Mouse (Mus musculus) forebrain, embryonic 13.5 days (tissue): ENCODE data around the gene Psmb11. TPM values are rescaled to one million over a fixed set of nuclear protein-coding genes. Genes with fewer than 3 reads are reported as not detected.
"Not testable (repeated sequence)": the region's sequence is repeated elsewhere in the genome, so short reads cannot be mapped to it uniquely, and the experiment has no call there.

Source experiments
- ATAC-seq: fragments of 200-750 bp; cut with Nextera tagmentation; 2 replicates; pipeline ENCODE4 v1.8.0; 2017
- H3K27ac ChIP-seq: fragments of 300-500 bp; sonication (generic); 2 replicates; pipeline ENCODE4 v1.5.1; 2015; ENCODE audit warnings: inconsistent platforms, mild to moderate bottlenecking, moderate library complexity
- H3K27me3 ChIP-seq: fragments of 300-500 bp; sonication (generic); 2 replicates; pipeline ENCODE4 v1.6.1; 2015; ENCODE audit warnings: mild to moderate bottlenecking, inconsistent platforms
- H3K36me3 ChIP-seq: fragments of 300-500 bp; sonication (generic); 2 replicates; pipeline ENCODE4 v1.6.1; 2015; ENCODE audit warnings: mild to moderate bottlenecking, inconsistent platforms; ENCODE audit not compliant: poor library complexity, severe bottlenecking
- H3K4me1 ChIP-seq: fragments of 300-500 bp; sonication (generic); 2 replicates; pipeline ENCODE4 v1.6.1; 2015; ENCODE audit warnings: inconsistent platforms
- H3K4me2 ChIP-seq: fragments of 300-500 bp; sonication (generic); 2 replicates; pipeline ENCODE4 v1.6.1; 2015; ENCODE audit warnings: inconsistent platforms, mild to moderate bottlenecking, moderate library complexity
- H3K4me3 ChIP-seq: fragments of 300-500 bp; sonication (generic); 2 replicates; pipeline ENCODE4 v1.5.1; 2015; ENCODE audit warnings: mild to moderate bottlenecking, inconsistent platforms
- H3K9ac ChIP-seq: fragments of 300-500 bp; sonication (generic); 2 replicates; pipeline ENCODE4 v1.6.1; 2015; ENCODE audit warnings: mild to moderate bottlenecking, inconsistent platforms
- H3K9me3 ChIP-seq: fragments of 300-500 bp; sonication (generic); replicated peaks from 2 replicates; pipeline ENCODE4 v1.6.1; 2016; ENCODE audit warnings: inconsistent platforms
- WGBS: fragments of 180-500 bp; shearing (Covaris S2); methylation state at CpG from one replicate; pipeline ENCODE4 v1.1.7; 2015; 5-methylcytosine and 5-hydroxymethylcytosine counted together
- polyA plus RNA-seq: library from polyadenylated mRNA; unstranded; fragments of >200 nt; fragmentation: Nextera tagmentation; extraction: Ambion mirVana; gene quantifications from 2 replicates; pipeline ENCODE4 v1.2.1, GENCODE M21; 2015

Gene Psmb11
- polyA plus RNA-seq, 1 experiment from 2014 or later, result 0.04 TPM

DNA sequence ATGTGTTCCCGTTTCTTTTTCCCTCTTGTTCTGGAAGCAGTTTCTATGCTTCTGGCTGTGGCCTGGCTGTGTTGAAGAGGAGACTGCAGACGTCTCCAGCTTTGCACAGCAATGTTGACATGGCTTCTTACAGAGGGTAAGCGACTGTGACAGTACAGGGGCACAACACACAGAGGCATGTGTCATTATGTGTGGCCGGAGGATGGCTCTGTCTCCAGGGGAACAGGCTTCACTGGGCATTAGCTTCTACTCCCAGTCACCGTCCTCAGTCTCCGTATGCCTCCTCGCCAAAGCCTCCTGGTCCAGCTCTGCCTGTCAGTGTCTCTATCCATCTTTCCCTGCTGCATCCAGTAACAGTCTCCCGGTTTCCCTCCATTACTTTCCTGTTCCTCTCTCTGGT is 14.0 kb upstream of the Psmb11 start:
- Histone ChIP-seq H3K4me2 (no peak overlapping the region), H3K4me1 (peaks cover 19% of the 10 kb centered on the region), H3K9me3 (no peaks in the 10 kb centered on the region), H3K9ac (no peak overlapping the region; the same call in 1 of the 2 replicates), H3K27ac (no peak overlapping the region), H3K36me3 (peaks cover 16% of the 10 kb centered on the region; the same call in 1 of the 2 replicates), H3K4me3 (no peak overlapping the region), H3K27me3 (no peaks in the 10 kb centered on the region)
- WGBS, result 64% methylated on average over 8 of the region's 8 CpGs
- ATAC-seq, result no peak

DNA sequence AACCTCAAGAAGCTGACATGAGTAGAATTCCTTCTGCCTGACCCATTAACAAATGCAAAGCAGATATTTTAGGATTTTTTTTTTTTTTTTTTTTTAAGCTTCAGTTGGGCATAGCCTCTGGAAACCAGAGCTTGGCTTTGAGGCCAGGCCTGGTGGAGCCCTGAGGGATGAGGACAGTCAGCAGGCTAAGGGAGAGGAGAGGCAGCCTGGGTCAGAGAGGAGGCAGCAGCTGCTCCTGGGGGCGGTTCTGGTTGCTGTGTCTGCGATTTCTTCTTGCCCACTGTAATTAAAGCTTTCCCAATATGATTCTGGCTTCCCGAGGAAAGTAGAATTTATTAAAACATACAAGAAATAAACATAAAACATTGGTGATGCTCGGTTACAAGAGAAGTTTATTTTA is 12.0 kb upstream of the Psmb11 start:
- WGBS, result 79% methylated on average over 4 of the region's 4 CpGs
- Histone ChIP-seq H3K4me2 (no peak overlapping the region), H3K9ac (no peak overlapping the region), H3K36me3 (peaks cover 31% of the 10 kb centered on the region), H3K27ac (no peak overlapping the region), H3K4me3 (no peak overlapping the region), H3K9me3 (no peaks in the 10 kb centered on the region), H3K4me1 (peaks cover 10% of the 10 kb centered on the region; the same call in 1 of the 2 replicates), H3K27me3 (no peaks in the 10 kb centered on the region)
- no peak for ATAC-seq

DNA sequence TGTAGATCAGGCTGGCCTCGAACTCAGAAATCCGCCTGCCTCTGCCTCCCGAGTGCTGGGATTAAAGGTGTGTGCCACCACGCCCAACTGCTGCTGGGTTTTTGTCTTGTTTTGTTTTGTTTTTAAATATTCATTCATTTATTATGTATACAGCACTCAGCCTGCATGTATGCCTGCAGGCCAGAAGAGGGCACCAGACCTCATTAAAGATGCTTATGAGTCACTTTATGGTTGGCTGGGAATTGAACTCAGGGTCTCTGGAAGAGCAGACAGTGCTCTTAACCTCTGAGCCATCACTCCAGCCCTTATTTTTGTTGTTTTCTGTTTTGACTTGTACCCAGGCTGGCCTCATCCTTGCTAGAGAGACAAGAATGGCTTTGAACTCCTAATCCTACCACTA is 11.3 kb upstream of the Psmb11 start:
- no peak overlapping the region for H3K9ac ChIP-seq
- no peak overlapping the region for H3K4me3 ChIP-seq
- 69% methylated on average over 4 of the region's 4 CpGs for WGBS
- H3K36me3 ChIP-seq, result peaks cover 39% of the 10 kb centered on the region
- no peaks in the 10 kb centered on the region for H3K9me3 ChIP-seq
- no peak overlapping the region for H3K4me2 ChIP-seq
- H3K27ac ChIP-seq, result no peak overlapping the region
- no peaks in the 10 kb centered on the region for H3K27me3 ChIP-seq
- ATAC-seq, result no peak
- 0 out of 2 replicates have a peak, but pooled peaks cover 4% of the 10 kb centered on the region for H3K4me1 ChIP-seq

DNA sequence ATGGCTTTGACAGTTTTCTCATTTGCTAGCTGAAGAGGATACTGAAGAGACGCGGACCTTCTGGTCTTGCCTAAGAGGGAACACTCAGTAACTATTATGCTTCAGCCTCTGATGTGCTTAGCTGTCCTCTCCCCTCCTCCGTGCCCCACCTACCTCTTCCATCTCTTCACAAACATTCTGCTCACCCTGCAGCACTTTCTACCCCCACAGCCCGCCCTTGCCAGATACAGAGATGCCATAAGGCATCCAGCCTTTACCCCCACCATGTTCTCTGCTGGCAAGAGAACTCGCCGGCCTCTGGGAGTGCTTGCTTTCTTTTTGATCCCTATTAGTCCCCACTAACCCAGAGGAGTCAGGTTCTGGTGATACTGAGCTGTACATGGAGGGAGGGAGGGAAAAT is 10.6 kb upstream of the Psmb11 start:
- H3K27me3 ChIP-seq, result no peaks in the 10 kb centered on the region
- no peak overlapping the region for H3K4me2 ChIP-seq
- 81% methylated on average over 6 of the region's 6 CpGs for WGBS
- peaks cover 45% of the 10 kb centered on the region for H3K36me3 ChIP-seq
- H3K4me3 ChIP-seq, result no peak overlapping the region
- no peak overlapping the region for H3K9ac ChIP-seq
- H3K27ac ChIP-seq, result peak overlapping the region; percentile 22; the same call in 1 of the 2 replicates
- ATAC-seq, result no peak
- peaks cover 7% of the 10 kb centered on the region; the same call in 1 of the 2 replicates for H3K4me1 ChIP-seq
- H3K9me3 ChIP-seq, result no peaks in the 10 kb centered on the region

DNA sequence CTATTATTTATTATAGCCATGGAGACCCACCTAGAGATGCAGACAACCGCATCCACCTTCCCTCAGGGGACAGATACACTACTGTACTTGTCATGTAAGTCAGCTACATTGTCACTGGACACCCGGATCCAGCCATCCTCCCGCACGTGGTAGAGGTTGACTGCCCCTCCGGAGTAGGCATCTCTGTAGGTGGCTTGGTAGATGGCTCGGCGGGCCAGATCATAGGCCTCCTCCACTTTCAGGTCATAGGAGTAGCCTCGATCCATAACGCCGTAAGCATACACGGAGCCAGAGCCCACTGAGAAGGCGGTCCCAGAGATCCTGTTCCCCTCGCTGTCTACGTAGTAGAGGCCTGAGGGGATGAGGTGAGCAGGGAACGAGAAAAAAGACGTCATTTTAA is 7.1 kb upstream of the Psmb11 start:
- not testable (repeated sequence) for H3K27ac ChIP-seq, H3K4me3 ChIP-seq, H3K27me3 ChIP-seq, H3K4me2 ChIP-seq, ATAC-seq, H3K9me3 ChIP-seq, H3K9ac ChIP-seq
- Histone ChIP-seq H3K36me3 (peaks cover 54% of the 10 kb centered on the region), H3K4me1 (peaks cover 19% of the 10 kb centered on the region)
- 93% methylated on average over 16 of the region's 16 CpGs for WGBS

DNA sequence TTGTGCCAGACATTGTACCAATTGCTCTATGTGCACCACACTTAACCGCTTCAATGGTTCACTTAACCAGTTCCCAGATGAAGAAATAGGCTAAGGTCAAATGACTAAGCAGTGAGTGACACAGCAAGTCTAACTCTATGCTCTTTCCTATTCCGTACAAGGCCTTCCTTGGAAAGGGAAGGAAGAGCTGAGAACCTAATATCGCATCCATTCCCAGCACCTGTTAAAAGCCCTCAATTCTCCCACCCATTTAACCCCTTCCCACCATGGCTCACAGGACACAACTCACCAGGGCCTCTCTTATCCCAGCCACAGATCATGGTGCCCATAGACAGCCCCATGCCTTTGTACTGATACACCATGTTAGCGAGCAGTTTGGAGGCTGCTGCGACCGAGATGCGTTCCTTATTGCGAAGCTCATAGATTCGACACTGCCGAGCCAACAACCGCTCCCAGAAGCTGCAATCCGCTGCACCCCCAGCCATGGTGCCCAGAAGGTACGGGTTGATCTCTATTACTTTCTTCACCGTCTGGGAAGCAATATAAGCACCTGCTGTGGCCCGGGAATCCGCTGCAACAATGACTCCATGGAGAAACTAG is 4.9 kb upstream of the Psmb11 start:
- Histone ChIP-seq H3K27me3 (no peaks in the 10 kb centered on the region), H3K27ac (no peak overlapping the region), H3K9me3 (no peaks in the 10 kb centered on the region), H3K4me2 (peak overlapping the region; percentile 78), H3K4me3 (peak overlapping the region; percentile 84), H3K4me1 (peaks cover 19% of the 10 kb centered on the region), H3K36me3 (peaks cover 45% of the 10 kb centered on the region), H3K9ac (no peak overlapping the region)
- WGBS, result 90% methylated on average over 16 of the region's 16 CpGs
- no peak for ATAC-seq

DNA sequence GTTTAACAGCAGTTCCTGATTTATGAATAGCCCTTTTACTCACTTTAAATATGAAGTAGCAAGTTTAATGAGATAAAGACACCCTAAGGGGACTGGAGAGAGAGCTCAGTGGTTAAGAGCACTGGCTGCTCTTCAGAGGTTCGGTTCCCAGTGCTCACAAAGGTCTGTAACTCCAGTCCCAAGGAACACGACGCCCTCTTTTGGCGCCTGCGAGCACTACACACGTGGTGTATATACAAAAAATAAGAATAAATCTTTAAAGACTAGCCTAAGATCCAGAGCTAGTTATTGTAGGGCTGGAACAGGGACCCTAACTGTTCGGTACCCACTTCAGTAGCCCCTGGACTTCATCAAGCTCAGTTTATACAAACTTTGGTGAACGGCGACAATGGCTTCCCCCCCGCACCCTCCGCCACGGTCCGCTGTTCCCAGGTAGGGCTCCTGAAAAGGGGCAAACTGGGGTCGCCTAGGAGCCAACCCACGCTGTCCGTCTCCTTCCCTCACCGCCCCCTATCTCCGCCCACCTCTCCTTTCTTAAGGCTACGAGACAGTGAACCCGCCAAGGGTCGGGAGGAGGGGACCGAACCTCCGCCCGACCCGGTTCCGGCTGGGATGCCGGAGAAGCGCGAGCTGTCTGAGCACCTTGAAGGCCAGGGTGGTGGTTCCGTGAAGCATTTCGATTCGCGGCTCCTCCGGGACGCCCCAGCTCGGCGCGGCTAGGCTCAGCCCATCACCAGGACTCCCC is 3.9 kb upstream of the Psmb11 start:
- peaks cover 19% of the 10 kb centered on the region for H3K4me1 ChIP-seq
- peak overlapping the region; percentile 88 for H3K9ac ChIP-seq
- WGBS, result 2% methylated on average over 38 of the region's 38 CpGs
- H3K36me3 ChIP-seq, result peaks cover 37% of the 10 kb centered on the region
- ATAC-seq, result peak; percentile 57
- H3K27ac ChIP-seq, result peak overlapping the region; percentile 63
- no peaks in the 10 kb centered on the region for H3K27me3 ChIP-seq
- H3K4me3 ChIP-seq, result peak overlapping the region; percentile 84
- no peaks in the 10 kb centered on the region for H3K9me3 ChIP-seq
- H3K4me2 ChIP-seq, result peak overlapping the region; percentile 78

DNA sequence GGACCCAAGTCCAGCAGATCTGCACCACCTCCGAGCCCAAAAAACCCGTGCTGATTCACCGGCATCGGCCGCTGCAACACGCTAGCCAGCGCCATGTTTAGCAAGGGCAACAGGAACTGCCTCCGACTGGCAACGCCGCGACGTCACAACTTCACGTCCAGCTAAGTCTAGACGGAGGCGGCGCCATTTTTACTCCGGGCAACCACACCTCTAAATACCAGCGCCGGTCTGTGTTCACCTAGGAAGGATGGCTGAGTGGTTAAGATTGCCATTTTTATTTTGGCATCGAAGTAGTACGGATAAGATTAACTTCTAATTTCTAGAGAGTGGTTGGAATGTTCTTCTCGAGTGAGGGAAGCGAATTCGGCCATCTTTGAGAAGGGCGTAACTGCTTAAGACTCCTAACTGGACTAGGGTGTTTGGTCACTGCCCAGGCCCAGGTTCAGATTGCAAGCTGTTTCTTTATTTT is 3.3 kb upstream of the Psmb11 start, which contains the start of gene Psmb5:
Psmb5 (minus strand) TSS at position 126 of the 469 bp plus-strand sequence.
- under 1% methylated on average over 25 of the region's 25 CpGs for WGBS

DNA sequence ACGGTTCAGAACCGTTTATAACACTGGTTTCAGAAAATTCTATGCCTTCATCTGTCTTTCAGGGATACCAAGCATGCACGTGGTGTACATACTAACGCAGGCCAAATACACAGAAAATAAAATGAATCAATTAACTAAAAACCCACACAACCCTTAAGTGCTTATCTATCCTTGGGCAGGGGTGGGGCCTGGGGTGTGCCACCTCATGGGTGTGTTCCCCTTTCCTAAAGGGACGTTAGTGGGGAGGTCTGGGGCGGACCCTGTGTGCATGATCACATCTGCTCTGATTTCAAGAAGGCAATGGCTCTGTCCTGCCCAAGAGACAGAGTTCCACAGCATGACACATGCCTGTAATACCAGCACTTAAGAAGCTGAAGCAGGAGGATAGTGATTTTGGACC is 2.1 kb downstream of the Psmb11 start:
- no peak overlapping the region for H3K27ac ChIP-seq
- 89% methylated on average over 6 of the region's 6 CpGs for WGBS
- H3K36me3 ChIP-seq, result no peaks in the 10 kb centered on the region
- ATAC-seq, result no peak
- no peak overlapping the region for H3K4me3 ChIP-seq
- H3K4me2 ChIP-seq, result no peak overlapping the region
- H3K27me3 ChIP-seq, result no peaks in the 10 kb centered on the region
- H3K9ac ChIP-seq, result no peak overlapping the region
- H3K9me3 ChIP-seq, result no peaks in the 10 kb centered on the region
- H3K4me1 ChIP-seq, result no peaks in the 10 kb centered on the region

More for the DNA sequence above, 3.3 kb upstream of the Psmb11 start, which contains the start of gene Psmb5:
- Histone ChIP-seq H3K27me3 (no peaks in the 10 kb centered on the region), H3K9me3 (no peaks in the 10 kb centered on the region), H3K4me2 (peak within 1 kb of the TSS; percentile 78), H3K27ac (peak within 1 kb of the TSS; percentile 63), H3K4me3 (peak within 1 kb of the TSS; percentile 84), H3K36me3 (peaks cover 32% of the 10 kb centered on the region), H3K4me1 (peaks cover 19% of the 10 kb centered on the region), H3K9ac (peak within 1 kb of the TSS; percentile 88)
- peak; percentile 92 for ATAC-seq

DNA sequence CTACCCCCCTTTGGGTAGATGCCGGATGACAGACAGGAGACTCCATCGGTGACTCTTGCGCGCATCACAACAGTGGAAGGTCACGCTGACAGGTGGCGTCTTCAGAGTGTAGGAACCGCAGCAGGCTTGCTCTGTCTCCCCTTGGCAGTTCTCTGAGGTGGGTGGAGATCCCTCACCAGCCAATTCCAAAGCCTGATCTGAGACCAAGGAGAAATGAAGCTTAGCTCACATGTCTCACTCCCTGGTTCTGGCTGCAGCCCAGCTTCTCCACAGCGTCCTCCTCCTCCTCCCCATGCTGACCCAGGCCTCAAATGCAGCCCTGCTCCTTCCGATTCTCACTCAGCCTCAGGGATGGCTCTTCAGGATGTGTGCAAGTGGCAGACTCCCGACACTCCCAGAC is 3.7 kb downstream of the Psmb11 start:
- no peak overlapping the region for H3K4me3 ChIP-seq
- H3K4me1 ChIP-seq, result no peaks in the 10 kb centered on the region
- no peaks in the 10 kb centered on the region for H3K9me3 ChIP-seq
- H3K4me2 ChIP-seq, result no peak overlapping the region
- 76% methylated on average over 10 of the region's 10 CpGs for WGBS
- peaks cover 4% of the 10 kb centered on the region; the same call in 1 of the 2 replicates for H3K36me3 ChIP-seq
- no peak overlapping the region for H3K27ac ChIP-seq
- no peaks in the 10 kb centered on the region for H3K27me3 ChIP-seq
- ATAC-seq, result no peak
- H3K9ac ChIP-seq, result no peak overlapping the region; the same call in 1 of the 2 replicates

DNA sequence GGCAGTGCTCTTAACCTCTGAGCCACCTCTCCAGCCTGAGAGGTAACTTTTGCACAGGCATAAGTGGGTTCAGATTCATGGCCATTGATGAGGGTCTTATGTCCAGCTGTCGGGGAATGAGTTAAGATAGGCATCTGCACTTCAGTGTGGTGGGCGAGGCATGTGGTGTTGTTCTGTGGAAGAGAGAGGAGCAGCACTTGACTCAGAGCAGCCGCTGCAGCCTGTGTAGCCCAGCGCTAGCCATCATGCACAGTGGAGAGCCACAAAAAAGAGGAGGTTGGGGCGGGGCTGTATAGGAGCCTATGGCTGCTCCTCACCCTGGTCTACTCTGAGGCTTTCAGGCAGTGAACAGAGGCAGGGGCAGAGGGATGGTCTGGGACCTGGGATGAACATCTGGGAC is 6.9 kb downstream of the Psmb11 start:
- 75% methylated on average over 5 of the region's 5 CpGs for WGBS
- Histone ChIP-seq H3K9me3 (no peaks in the 10 kb centered on the region), H3K4me1 (no peaks in the 10 kb centered on the region), H3K36me3 (peaks cover 35% of the 10 kb centered on the region), H3K27ac (no peak overlapping the region), H3K27me3 (no peaks in the 10 kb centered on the region), H3K4me2 (no peak overlapping the region), H3K9ac (no peak overlapping the region), H3K4me3 (no peak overlapping the region)
- ATAC-seq, result no peak

DNA sequence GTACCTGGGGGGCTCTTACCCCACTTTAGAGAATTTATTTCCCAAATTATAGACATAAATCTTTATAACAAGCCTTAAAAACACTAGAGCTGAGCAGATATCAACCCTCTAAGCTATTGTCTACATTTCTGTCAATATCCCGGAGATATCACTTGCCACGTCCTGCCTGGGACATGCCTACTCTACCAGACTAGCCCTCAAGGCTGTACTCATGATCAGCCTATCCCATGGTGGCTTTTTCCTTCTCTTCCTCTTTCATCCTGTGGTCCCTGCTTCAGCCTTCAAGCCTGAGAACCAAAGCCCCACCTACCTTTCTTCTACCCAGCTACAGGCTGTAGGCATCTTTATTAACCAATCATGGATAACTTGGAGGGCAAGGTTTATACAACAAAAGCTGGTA is 8.6 kb downstream of the Psmb11 start:
- Histone ChIP-seq H3K4me3 (no peak overlapping the region), H3K27ac (no peak overlapping the region), H3K4me2 (no peak overlapping the region), H3K36me3 (peaks cover 50% of the 10 kb centered on the region), H3K9me3 (no peaks in the 10 kb centered on the region), H3K9ac (no peak overlapping the region), H3K27me3 (no peaks in the 10 kb centered on the region), H3K4me1 (no peaks in the 10 kb centered on the region)
- ATAC-seq, result no peak
- 91% methylated on average over 2 of the region's 2 CpGs for WGBS
